Mouse (Mus musculus) splenic B cell, adult 2 months (primary cell): ENCODE measurements around the gene Syt12.
A peak's percentile ranks its signal among the peaks of the same experiment; 100 is the strongest.
"Not testable (repeated sequence)": the region's sequence is repeated elsewhere in the genome, so short reads cannot be mapped to it uniquely, and the experiment has no call there.

Source experiments
- DNase-seq: peaks from one replicate; pipeline ENCODE4 v3.0.0-alpha.2; 2011; ENCODE audit warnings: low read depth, low spot score
- H3K27me3 ChIP-seq: 2 replicates; pipeline ENCODE4 v1.6.1; 2012; ENCODE audit warnings: mild to moderate bottlenecking, low read length, moderate library complexity, mixed read lengths; ENCODE audit not compliant: control insufficient read depth, poor library complexity, insufficient read depth, severe bottlenecking
- H3K36me3 ChIP-seq: 2 replicates; pipeline ENCODE4 v1.6.1; 2012; ENCODE audit warnings: mild to moderate bottlenecking, low read length, moderate library complexity, mixed read lengths; ENCODE audit not compliant: control insufficient read depth, poor library complexity, insufficient read depth, severe bottlenecking

The Syt12 gene

DNA sequence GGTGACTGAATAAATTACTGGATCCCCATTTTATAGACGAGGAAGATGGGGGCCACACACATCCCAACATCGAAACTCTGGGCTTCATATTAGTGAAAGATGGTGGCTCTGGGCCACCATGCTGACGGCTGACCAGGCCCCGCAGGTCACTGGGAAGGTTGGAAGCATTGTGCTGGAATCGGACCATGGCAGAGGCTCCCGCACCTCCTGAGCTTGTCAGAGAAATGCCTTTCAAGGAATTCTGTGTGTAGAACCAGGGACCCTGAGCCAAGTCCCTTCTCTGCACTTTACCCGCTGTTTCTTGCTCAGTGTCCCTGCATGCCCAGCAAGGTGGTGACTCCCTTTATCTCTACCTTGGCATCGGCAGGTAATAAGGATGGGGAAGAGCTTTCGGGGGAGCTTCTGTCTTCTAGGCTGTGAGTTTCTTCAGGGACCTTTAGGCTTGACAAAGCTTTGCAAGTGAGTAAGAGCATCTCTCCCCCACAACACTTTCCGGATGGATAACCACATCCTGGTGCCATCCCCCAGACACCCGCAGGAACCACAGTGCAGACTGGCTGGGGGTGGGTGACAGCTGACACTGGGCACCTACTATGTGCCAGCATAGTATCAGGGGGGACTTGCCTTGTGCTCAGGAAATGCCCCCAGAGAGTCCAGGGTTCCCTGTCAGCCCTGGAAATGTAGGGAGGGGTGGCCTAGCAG, 1.9 kb downstream of the Syt12 start:
- Histone ChIP-seq H3K27me3 (no peaks in the 10 kb centered on the region; the same call in 1 of the 2 replicates), H3K36me3 (no peaks in the 10 kb centered on the region)
- DNase-seq, result no peak

DNA sequence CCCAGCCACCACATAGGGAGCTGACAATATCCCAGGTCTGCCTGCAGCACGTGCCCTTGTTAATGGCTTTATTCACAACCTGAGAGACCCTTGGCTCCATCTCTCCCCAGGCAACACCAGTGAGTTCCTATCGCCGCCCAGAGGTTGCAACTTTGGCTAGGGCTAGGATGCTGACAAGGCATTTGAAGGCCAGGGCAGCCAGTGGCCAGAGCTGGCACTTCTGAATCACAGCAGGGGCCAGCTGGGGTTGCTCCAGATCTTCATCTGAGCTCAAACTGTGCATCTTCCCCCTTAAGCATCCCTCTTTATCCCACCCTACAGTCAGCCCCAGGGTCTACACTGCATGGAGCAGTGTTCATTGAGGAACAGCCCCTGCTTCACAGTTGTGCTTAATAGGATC, 2.5 kb downstream of the Syt12 start:
- Histone ChIP-seq H3K27me3 (no peaks in the 10 kb centered on the region), H3K36me3 (no peaks in the 10 kb centered on the region)
- no peak for DNase-seq

DNA sequence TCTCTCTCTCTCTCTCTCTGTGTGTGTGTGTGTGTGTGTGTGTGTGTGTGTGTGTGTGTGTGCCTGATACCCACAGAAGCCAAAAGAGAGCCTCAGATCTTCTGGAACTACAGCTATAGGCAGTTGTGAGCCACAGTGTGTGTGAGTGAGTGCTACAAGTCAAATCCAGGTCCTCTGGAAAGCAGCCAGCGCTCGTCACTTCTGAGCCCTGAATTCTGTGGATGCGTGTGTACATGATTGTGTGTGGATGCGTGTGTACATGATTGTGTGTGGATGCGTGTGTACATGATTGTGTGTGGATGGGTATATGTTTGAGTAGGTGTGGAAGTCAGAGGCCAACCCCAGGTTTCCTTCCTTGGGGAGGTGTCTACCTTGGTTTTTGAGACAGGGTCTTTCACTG, 3.7 kb downstream of the Syt12 start:
- Histone ChIP-seq H3K27me3 (no peaks in the 10 kb centered on the region), H3K36me3 (no peaks in the 10 kb centered on the region)
- no peak for DNase-seq

DNA sequence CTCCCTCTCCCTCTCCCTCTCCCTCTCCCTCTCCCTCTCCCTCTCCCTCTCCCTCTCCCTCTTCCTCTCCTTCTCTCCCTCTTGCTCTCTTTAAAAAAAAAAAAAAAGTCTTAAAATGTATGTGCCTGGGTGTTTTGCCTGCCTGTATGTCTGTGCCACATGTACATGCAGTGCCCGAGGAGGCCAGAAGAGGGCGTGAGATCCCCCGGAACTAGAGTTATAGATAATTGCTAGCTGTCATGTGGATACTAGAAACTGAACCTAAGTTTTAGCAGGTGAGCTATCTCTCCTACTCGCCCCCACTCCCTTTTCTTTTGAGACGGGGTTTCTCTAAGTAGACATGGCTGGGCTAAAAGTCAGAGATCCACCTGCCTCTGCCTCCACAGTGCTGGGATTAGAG, 8.9 kb downstream of the Syt12 start:
- Histone ChIP-seq H3K27me3 (no peaks in the 10 kb centered on the region), H3K36me3 (no peaks in the 10 kb centered on the region)
- peak; percentile 28 for DNase-seq

DNA sequence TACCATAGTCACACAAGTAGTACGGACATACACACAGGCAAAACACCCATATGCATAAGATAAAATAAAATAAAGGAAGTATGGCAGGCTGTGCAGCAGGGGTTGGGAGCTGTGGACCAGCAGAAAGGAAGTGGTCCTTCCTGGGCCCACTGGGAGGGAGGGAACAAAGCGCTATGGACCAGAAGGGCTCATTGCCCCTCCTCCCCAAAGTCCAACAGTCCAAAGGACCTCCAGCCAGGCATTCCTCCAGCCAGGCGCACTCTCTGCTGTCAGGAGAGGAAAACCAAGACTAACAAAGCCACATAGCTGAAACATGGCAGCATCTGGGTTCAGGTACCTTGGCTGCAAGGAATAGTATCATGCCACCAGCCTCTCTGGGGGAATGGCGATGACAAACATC, 12.6 kb downstream of the Syt12 start:
- DNase-seq, result no peak
- H3K36me3 ChIP-seq, result no peaks in the 10 kb centered on the region
- H3K27me3 ChIP-seq, result no peaks in the 10 kb centered on the region

DNA sequence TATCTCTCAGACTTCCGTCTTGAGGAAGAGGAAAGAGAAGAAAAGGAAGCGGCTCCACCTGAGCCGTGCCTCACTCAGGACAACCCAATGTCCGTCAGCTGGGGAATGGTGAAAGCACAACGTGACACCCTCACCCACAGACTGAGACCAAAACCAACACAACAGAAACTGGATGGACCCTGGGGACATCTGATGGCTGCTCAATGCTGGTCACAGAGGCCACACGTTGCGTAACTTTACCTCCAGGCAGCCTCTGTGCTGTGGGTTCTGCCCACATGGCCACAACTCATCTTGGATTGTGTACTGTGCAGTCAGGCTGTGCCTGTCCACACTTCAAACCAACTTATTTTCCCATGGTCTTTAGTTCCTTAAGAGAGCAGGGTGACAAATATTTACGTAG, 15.3 kb downstream of the Syt12 start:
- no peak for DNase-seq
- Histone ChIP-seq H3K27me3 (no peaks in the 10 kb centered on the region), H3K36me3 (no peaks in the 10 kb centered on the region)

DNA sequence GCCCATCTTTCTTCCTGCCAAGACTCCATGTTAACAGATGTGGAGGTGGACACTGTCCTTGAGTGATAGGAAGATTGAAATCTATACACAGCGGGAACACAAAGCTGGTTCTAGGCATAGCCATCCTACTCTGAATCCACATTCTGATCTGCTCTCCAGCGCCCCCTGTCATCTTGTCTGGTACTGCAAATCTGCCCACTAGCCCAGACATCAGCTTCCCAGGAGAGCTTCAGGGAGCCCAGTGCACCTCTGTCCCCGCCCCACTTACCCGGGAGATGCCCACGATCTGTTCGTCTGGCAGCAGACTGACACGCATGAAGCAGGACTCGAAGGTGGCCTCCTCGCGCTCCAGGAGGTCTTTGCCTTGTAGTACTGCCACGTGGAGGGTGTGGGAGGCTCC, 21.0 kb downstream of the Syt12 start:
- Histone ChIP-seq H3K36me3 (no peaks in the 10 kb centered on the region), H3K27me3 (no peaks in the 10 kb centered on the region)
- peak; percentile 62 for DNase-seq

DNA sequence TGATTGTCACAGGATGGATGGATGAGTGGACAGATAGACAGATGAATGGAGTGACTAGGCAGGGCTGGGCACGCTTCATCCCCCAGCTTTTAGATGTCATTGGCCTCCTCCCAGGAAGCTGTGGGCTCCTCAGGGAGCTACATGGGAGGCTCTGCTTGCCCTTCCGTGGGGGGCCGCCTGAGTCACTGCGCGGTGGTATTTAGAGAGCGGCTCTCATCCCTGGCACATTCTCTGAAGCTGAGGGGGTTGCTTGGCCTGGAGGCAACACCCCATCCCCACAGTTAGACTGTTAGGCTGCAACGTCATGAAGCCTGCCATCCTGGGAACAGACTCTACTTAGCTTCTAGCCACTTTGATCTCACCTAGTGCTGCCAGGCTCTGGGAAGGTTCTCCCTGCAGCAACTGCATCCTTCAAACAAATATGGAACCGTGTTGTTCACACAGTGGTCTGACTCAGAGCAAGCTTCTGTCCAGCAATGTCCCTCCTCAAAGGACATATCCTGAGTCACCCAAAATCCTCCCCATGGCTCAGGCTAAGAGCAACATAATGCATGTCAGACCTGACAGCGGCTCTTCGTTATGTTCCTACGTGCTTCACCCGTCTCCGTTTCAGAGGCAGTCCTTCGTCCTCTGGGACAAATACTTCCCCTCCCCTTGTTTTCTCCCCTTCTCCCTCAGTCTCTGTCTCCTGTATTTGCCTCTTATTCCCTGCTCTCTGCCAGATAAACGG, 22.0 kb downstream of the Syt12 start:
- no peaks in the 10 kb centered on the region for H3K27me3 ChIP-seq
- no peaks in the 10 kb centered on the region for H3K36me3 ChIP-seq
- no peak for DNase-seq

DNA sequence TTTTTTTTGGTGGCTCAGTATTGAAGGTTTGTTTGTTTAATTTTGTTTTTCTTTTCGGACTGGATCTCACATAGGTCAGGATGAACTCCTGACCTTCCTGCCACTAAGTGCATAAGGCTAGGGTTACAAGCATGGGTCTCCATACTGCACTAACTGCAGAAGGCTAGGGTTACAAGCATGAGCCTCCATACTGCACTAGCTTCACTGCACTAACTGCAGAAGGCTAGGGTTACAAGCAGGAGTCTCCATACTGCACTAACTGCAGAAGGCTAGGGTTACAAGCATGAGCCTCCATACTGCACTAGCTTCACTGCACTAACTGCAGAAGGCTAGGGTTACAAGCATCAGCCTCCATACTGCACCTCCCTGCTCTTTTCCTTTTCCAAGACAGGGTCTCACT, 23.2 kb downstream of the Syt12 start:
- H3K36me3 ChIP-seq, H3K27me3 ChIP-seq, DNase-seq: not testable (repeated sequence)

DNA sequence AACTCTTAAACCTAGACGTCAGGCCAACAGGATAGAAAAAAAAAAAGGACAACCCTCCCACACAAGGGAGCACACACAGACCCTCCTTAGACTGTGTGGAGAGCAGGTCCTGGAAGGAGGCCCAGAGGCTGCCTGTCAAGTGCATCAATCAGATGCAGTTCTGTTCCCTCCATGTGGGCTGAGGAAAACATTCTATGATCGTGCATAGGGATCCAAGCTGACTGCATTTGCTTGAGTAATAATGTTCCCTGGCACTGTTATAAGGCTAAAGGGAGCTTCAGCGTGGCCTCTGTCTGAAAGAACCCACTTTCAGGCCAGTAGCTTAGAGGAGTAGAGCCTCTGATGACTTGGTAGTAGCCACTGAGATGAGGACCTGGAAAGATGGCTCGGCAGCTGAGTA, 24.7 kb downstream of the Syt12 start:
- DNase-seq, result no peak
- Histone ChIP-seq H3K36me3 (no peaks in the 10 kb centered on the region), H3K27me3 (no peaks in the 10 kb centered on the region)

DNA sequence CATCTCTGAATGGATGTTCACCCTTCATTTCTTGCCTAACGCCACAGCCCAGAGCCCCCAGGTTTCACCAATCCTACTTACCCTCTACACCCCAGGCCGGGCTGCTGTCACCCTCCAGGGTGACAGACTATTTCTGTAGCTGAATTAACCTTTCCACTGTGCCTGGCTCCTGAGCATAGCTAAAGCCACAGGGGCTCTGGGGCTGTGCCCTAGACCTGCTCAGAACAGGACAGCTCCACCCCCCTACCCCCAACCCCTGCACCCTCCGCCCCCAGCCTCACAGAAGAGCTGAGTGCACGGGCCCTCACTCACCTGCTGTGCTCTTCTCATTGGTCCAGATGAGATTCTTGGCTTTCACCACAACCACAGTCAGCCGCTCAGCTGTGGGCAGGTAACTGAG, 25.3 kb downstream of the Syt12 start:
- no peak for DNase-seq
- no peaks in the 10 kb centered on the region for H3K27me3 ChIP-seq
- H3K36me3 ChIP-seq, result no peaks in the 10 kb centered on the region

DNA sequence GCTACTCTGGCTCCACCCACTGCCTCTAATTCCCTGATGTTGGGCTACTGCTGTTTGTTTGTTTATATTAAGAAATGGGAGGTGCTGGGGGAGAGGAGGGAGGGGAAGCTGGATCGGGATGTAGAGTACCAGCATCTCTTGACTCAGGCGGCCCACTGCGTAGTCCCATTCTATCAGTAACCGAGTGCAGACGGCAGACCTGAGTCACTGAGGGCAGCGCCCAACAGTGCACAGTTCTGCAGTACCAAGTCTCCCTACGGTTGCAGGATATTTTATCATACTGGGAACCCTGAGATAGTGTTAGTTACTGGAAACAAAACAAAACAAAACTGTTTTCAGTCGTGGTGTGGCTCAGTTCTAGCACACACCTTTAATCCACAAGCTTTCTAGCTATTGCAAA, 26.1 kb downstream of the Syt12 start:
- H3K27me3 ChIP-seq, result no peaks in the 10 kb centered on the region
- DNase-seq, result no peak
- no peaks in the 10 kb centered on the region for H3K36me3 ChIP-seq

DNA sequence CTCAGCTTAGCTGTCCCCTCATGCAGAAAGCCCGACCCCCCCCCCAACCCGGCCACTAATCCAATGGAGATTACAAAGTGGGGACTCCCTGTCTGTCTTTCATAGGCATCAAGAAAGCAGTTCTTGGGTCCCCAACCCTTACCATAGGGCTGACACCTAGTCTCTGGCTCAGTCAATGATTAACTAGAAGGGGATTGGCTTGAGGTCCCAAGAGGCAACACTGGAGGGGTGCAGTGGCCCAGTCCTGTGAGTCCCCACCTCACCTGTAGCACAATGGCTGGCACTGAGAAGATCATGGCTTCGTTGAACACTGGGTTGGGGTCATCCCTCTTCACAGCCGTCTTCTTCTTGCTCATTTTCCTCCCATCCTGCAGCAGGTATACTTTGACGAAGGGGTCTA, 26.6 kb downstream of the Syt12 start:
- DNase-seq, result no peak
- no peaks in the 10 kb centered on the region for H3K27me3 ChIP-seq

DNA sequence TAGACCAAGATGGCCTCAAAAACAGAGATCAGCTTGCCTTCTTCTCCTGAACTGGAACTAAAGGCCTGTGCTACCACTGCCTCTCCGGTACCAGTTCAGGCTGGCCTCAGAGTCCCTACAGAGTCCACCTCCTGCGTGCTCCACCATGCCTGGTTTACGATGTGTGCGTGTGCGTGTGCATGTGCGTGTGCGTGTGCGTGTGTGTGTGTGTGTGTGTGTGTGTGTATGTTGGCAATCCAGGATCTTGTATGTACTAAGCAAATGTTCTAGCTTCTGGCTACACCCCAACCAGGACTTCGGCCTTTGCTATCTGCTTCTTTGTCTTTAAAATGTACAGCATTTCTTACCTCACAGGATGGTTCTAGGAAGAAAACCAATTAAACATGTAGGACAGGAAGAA, 28.0 kb downstream of the Syt12 start:
- DNase-seq, result no peak
- H3K36me3 ChIP-seq, result no peaks in the 10 kb centered on the region

More for the DNA sequence above, 26.6 kb downstream of the Syt12 start:
- no peaks in the 10 kb centered on the region for H3K36me3 ChIP-seq

DNA sequence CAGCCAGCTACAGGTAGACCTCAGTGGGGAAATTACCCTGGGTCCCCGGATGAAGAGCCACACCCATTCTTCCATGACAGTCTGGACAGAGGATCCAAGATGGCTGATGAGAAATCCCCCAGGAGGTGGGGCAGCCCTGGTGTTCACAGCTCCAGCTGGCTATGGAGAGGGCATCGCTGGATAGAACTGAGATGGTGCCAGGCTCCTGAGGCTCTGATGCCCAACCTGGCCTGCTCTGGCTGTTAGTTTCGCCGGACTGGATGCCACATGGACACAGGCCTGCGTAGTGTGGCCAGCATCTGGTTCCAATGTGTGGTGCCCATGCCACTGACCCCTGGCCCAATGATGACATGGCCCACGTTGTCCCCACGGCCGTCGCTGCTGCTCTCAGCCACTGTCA, 29.8 kb downstream of the Syt12 start:
- Histone ChIP-seq H3K27me3 (no peaks in the 10 kb centered on the region), H3K36me3 (no peaks in the 10 kb centered on the region)
- no peak for DNase-seq

More for the DNA sequence above, 28.0 kb downstream of the Syt12 start:
- H3K27me3 ChIP-seq, result no peaks in the 10 kb centered on the region
